Mouse (Mus musculus): Measurements from ENCODE around the gene Ddx19a. TPM values are rescaled to one million over a fixed set of nuclear protein-coding genes. Genes with fewer than 3 reads are reported as not detected.
A peak's percentile ranks its signal among the peaks of the same experiment; 100 is the strongest.
"Not testable (repeated sequence)": the region's sequence is repeated elsewhere in the genome, so short reads cannot be mapped to it uniquely, and the experiment has no call there.

The Ddx19a gene
- polyA plus RNA-seq, 1 experiment: 46.0 TPM

- Histone ChIP-seq H3K4me1 (ENCODE audit: control insufficient read depth, insufficient read depth, low read length) (peaks cover 6% of the 10 kb centered on the region), H3K27ac (ENCODE audit: insufficient read depth, low read length) (no peak overlapping the region), H3K4me3 (ENCODE audit: insufficient read depth, low read length) (no peak overlapping the region)
- TF ChIP-seq POLR2A (IDR thresholded peaks at IDR 0.05; ENCODE audit: low read depth, low read length) (no peak), CTCF (IDR thresholded peaks at IDR 0.05; ENCODE audit: borderline replicate concordance, insufficient read depth, low read length) (no peak)
Observed at GRCm38 (mm10) chr8:110969910-110970770, 27.5 kb downstream of the Ddx19a start.

- TF ChIP-seq POLR2A (IDR thresholded peaks at IDR 0.05; ENCODE audit: low read depth, low read length): no peak
- no peak for TF ChIP-seq CTCF (IDR thresholded peaks at IDR 0.05; ENCODE audit: borderline replicate concordance, insufficient read depth, low read length)
- Histone ChIP-seq H3K27ac (ENCODE audit: insufficient read depth, low read length) (no peak overlapping the region), H3K4me3 (ENCODE audit: insufficient read depth, low read length) (no peak overlapping the region), H3K4me1 (ENCODE audit: control insufficient read depth, insufficient read depth, low read length) (peaks cover 12% of the 10 kb centered on the region)
Observed at GRCm38 (mm10) chr8:110967326-110967725, 30.3 kb downstream of the Ddx19a start.

GRCm38 (mm10) chr8:110966586-110966985, 31.0 kb downstream of the Ddx19a start:
- Histone ChIP-seq H3K4me3 (ENCODE audit: insufficient read depth, low read length) (no peak overlapping the region), H3K27ac (ENCODE audit: insufficient read depth, low read length) (no peak overlapping the region), H3K4me1 (ENCODE audit: control insufficient read depth, insufficient read depth, low read length) (peaks cover 12% of the 10 kb centered on the region)
- TF ChIP-seq POLR2A (IDR thresholded peaks at IDR 0.05; ENCODE audit: low read depth, low read length): no peak
- TF ChIP-seq CTCF (IDR thresholded peaks at IDR 0.05; ENCODE audit: borderline replicate concordance, insufficient read depth, low read length): no peak

GRCm38 (mm10) chr8:110965594-110965993, 32.0 kb downstream of the Ddx19a start:
- H3K27ac ChIP-seq (ENCODE audit: insufficient read depth, low read length): no peak overlapping the region
- no peak overlapping the region for H3K4me3 ChIP-seq (ENCODE audit: insufficient read depth, low read length)
- TF ChIP-seq CTCF (IDR thresholded peaks at IDR 0.05; ENCODE audit: borderline replicate concordance, insufficient read depth, low read length) (no peak), POLR2A (IDR thresholded peaks at IDR 0.05; ENCODE audit: low read depth, low read length) (no peak)
- H3K4me1 ChIP-seq (ENCODE audit: control insufficient read depth, insufficient read depth, low read length): peaks cover 12% of the 10 kb centered on the region

GRCm38 (mm10) chr8:110964666-110965065, 32.9 kb downstream of the Ddx19a start:
- Histone ChIP-seq H3K4me1 (ENCODE audit: control insufficient read depth, insufficient read depth, low read length) (peaks cover 12% of the 10 kb centered on the region), H3K4me3 (ENCODE audit: insufficient read depth, low read length) (no peak overlapping the region)

GRCm38 (mm10) chr8:110963051-110963450, 34.5 kb downstream of the Ddx19a start:
- no peak for TF ChIP-seq CTCF (IDR thresholded peaks at IDR 0.05; ENCODE audit: borderline replicate concordance, insufficient read depth, low read length)
- TF ChIP-seq POLR2A (IDR thresholded peaks at IDR 0.05; ENCODE audit: low read depth, low read length): no peak
- H3K4me3 ChIP-seq (ENCODE audit: insufficient read depth, low read length): no peak overlapping the region
- H3K4me1 ChIP-seq (ENCODE audit: control insufficient read depth, insufficient read depth, low read length): peaks cover 12% of the 10 kb centered on the region
- H3K27ac ChIP-seq (ENCODE audit: insufficient read depth, low read length): peak overlapping the region; percentile 50; the same call in 1 of the 2 replicates

More at GRCm38 (mm10) chr8:110964666-110965065, 32.9 kb downstream of the Ddx19a start:
- TF ChIP-seq CTCF (IDR thresholded peaks at IDR 0.05; ENCODE audit: borderline replicate concordance, insufficient read depth, low read length): no peak
- no peak for TF ChIP-seq POLR2A (IDR thresholded peaks at IDR 0.05; ENCODE audit: low read depth, low read length)
- no peak overlapping the region; the same call in 1 of the 2 replicates for H3K27ac ChIP-seq (ENCODE audit: insufficient read depth, low read length)

GRCm38 (mm10) chr8:110959906-110960305, 37.7 kb downstream of the Ddx19a start:
- Histone ChIP-seq H3K4me3 (ENCODE audit: insufficient read depth, low read length) (no peak overlapping the region), H3K4me1 (ENCODE audit: control insufficient read depth, insufficient read depth, low read length) (peaks cover 4% of the 10 kb centered on the region), H3K27ac (ENCODE audit: insufficient read depth, low read length) (no peak overlapping the region)
- TF ChIP-seq POLR2A (IDR thresholded peaks at IDR 0.05; ENCODE audit: low read depth, low read length): no peak
- no peak for TF ChIP-seq CTCF (IDR thresholded peaks at IDR 0.05; ENCODE audit: borderline replicate concordance, insufficient read depth, low read length)

- Histone ChIP-seq H3K4me1 (ENCODE audit: control insufficient read depth, insufficient read depth, low read length) (peaks cover 2% of the 10 kb centered on the region), H3K4me3 (ENCODE audit: insufficient read depth, low read length) (no peak overlapping the region), H3K27ac (ENCODE audit: insufficient read depth, low read length) (no peak overlapping the region)
- no peak for TF ChIP-seq POLR2A (IDR thresholded peaks at IDR 0.05; ENCODE audit: low read depth, low read length)
- no peak for TF ChIP-seq CTCF (IDR thresholded peaks at IDR 0.05; ENCODE audit: borderline replicate concordance, insufficient read depth, low read length)
Observed at GRCm38 (mm10) chr8:110959071-110959780, 38.4 kb downstream of the Ddx19a start.

- not testable (repeated sequence) for H3K4me3 ChIP-seq (ENCODE audit: insufficient read depth, low read length); H3K4me1 ChIP-seq (ENCODE audit: control insufficient read depth, insufficient read depth, low read length); H3K27ac ChIP-seq (ENCODE audit: insufficient read depth, low read length)
Observed at GRCm38 (mm10) chr8:110958553-110958952, 39.0 kb downstream of the Ddx19a start.

GRCm38 (mm10) chr8:110958135-110958534, 39.5 kb downstream of the Ddx19a start:
- TF ChIP-seq POLR2A (IDR thresholded peaks at IDR 0.05; ENCODE audit: low read depth, low read length): no peak
- no peak for TF ChIP-seq CTCF (IDR thresholded peaks at IDR 0.05; ENCODE audit: borderline replicate concordance, insufficient read depth, low read length)
- Histone ChIP-seq H3K4me1 (ENCODE audit: control insufficient read depth, insufficient read depth, low read length) (peaks cover 2% of the 10 kb centered on the region), H3K27ac (ENCODE audit: insufficient read depth, low read length) (no peak overlapping the region), H3K4me3 (ENCODE audit: insufficient read depth, low read length) (no peak overlapping the region)
